Comparison of ENCODE assay signal across 9 mouse cellular contexts in genomic region chr2:77408972-77409371, GRCm38 (mm10).
DNase-seq lines count a peak whose midpoint lies in the region; ATAC-seq and TF ChIP-seq lines count a peak whose summit lies in the region.
"Had no signal": no experiment of that assay in that cellular context is flagged by ENCODE, and none has a peak within 500 bp of the region (broad histone marks: within the 10 kb centered on the region; RNA-seq: fewer than 3 reads in every experiment).

No protein-coding gene starts in this region.

- H3K27me3 ChIP-seq in forebrain, postnatal 0 days (ENCODE audit: insufficient read depth, low read length): no peaks in the 10 kb centered on the region
- H3K27me3 ChIP-seq in forebrain, embryonic 13.5 days: no peaks in the 10 kb centered on the region
- no peaks in the 10 kb centered on the region for H3K27me3 ChIP-seq in kidney, embryonic 16.5 days (ENCODE audit: insufficient read depth, low read length)
- no peaks in the 10 kb centered on the region for H3K27me3 ChIP-seq in ES-Bruce4 (ENCODE audit: control insufficient read depth, insufficient read depth, low read length, poor library complexity, severe bottlenecking)
- no peaks in the 10 kb centered on the region for H3K27me3 ChIP-seq in neural tube, embryonic 15.5 days (replicated peaks)
- H3K27me3 ChIP-seq: liver, embryonic 13.5 days had no signal

- no peak for TF ChIP-seq EP300 in ES-Bruce4 (IDR thresholded peaks at IDR 0.05; ENCODE audit: insufficient read depth, low read depth, low read length)

- H3K9me3 ChIP-seq in forebrain, postnatal 0 days (ENCODE audit: low read length): no peaks in the 10 kb centered on the region
- H3K9me3 ChIP-seq in forebrain, embryonic 13.5 days (replicated peaks): no peaks in the 10 kb centered on the region
- H3K9me3 ChIP-seq in kidney, embryonic 16.5 days (ENCODE audit: low read length): no peaks in the 10 kb centered on the region
- 0 out of 2 replicates have a peak, but pooled peaks cover 3% of the 10 kb centered on the region for H3K9me3 ChIP-seq in ES-Bruce4 (replicated peaks; ENCODE audit: control insufficient read depth, insufficient read depth, low read length, poor library complexity, severe bottlenecking)
- H3K9me3 ChIP-seq in neural tube, embryonic 15.5 days (replicated peaks): no peaks in the 10 kb centered on the region
- H3K9me3 ChIP-seq: liver, embryonic 13.5 days had no signal

- ATAC-seq in forebrain, postnatal 0 days: no peak
- no peak for ATAC-seq in forebrain, embryonic 13.5 days
- no peak for ATAC-seq in kidney, embryonic 16.5 days (ENCODE audit: low FRiP score, low TSS enrichment)
- no peak for ATAC-seq in neural tube, embryonic 15.5 days (ENCODE audit: low FRiP score)

- 68% methylated on average over 7 of the region's 7 CpGs for WGBS in forebrain, postnatal 0 days
- WGBS in forebrain, embryonic 13.5 days: 68% methylated on average over 7 of the region's 7 CpGs
- 69% methylated on average over 7 of the region's 7 CpGs for WGBS in kidney, embryonic 16.5 days
- 67% methylated on average over 7 of the region's 7 CpGs for WGBS in neural tube, embryonic 15.5 days

- peak; percentile 43 for TF ChIP-seq CTCF in forebrain, postnatal 0 days (IDR thresholded peaks at IDR 0.05; ENCODE audit: low read depth)
- peak; percentile 28 for TF ChIP-seq CTCF in ES-Bruce4 (IDR thresholded peaks at IDR 0.05; ENCODE audit: low read depth, low read length)

- TF ChIP-seq POLR2A in ES-Bruce4 (IDR thresholded peaks at IDR 0.05; ENCODE audit: insufficient read depth, low read length): no peak

- H3K4me1 ChIP-seq in forebrain, postnatal 0 days (ENCODE audit: insufficient read depth): no peaks in the 10 kb centered on the region
- H3K4me1 ChIP-seq in forebrain, embryonic 13.5 days: no peaks in the 10 kb centered on the region
- no peaks in the 10 kb centered on the region for H3K4me1 ChIP-seq in kidney, embryonic 16.5 days (ENCODE audit: insufficient read depth, low read length)
- peaks cover 2% of the 10 kb centered on the region for H3K4me1 ChIP-seq in ES-Bruce4 (ENCODE audit: control insufficient read depth, insufficient read depth, low read length)
- H3K4me1 ChIP-seq in neural tube, embryonic 15.5 days: 0 out of 2 replicates have a peak, but pooled peaks cover 3% of the 10 kb centered on the region
- H3K4me1 ChIP-seq: liver, embryonic 13.5 days had no signal

- H3K9ac ChIP-seq in forebrain, postnatal 0 days: no peak overlapping the region
- H3K9ac ChIP-seq in forebrain, embryonic 13.5 days: no peak overlapping the region
- no peak overlapping the region for H3K9ac ChIP-seq in kidney, embryonic 16.5 days (replicated peaks; ENCODE audit: low read length)
- no peak overlapping the region for H3K9ac ChIP-seq in ES-Bruce4 (ENCODE audit: low read depth, poor library complexity, severe bottlenecking)
- no peak overlapping the region for H3K9ac ChIP-seq in neural tube, embryonic 15.5 days (replicated peaks)
- H3K9ac ChIP-seq: liver, embryonic 13.5 days had no signal

- no peak overlapping the region for H3K27ac ChIP-seq in forebrain, postnatal 0 days (ENCODE audit: low read depth, low read length)
- H3K27ac ChIP-seq in forebrain, embryonic 13.5 days: no peak overlapping the region
- H3K27ac ChIP-seq in kidney, embryonic 16.5 days (ENCODE audit: low read length): no peak overlapping the region
- H3K27ac ChIP-seq in ES-Bruce4 (ENCODE audit: insufficient read depth, low read length): no peak overlapping the region
- no peak overlapping the region for H3K27ac ChIP-seq in neural tube, embryonic 15.5 days (replicated peaks)
- H3K27ac ChIP-seq: liver, embryonic 13.5 days had no signal

- no peak overlapping the region for H3K4me2 ChIP-seq in forebrain, postnatal 0 days (ENCODE audit: low read depth)
- H3K4me2 ChIP-seq in forebrain, embryonic 13.5 days: no peak overlapping the region
- H3K4me2 ChIP-seq in kidney, embryonic 16.5 days (replicated peaks; ENCODE audit: low read depth, low read length): no peak overlapping the region
- no peak overlapping the region for H3K4me2 ChIP-seq in neural tube, embryonic 15.5 days
- H3K4me2 ChIP-seq: liver, embryonic 13.5 days had no signal

- peaks cover 3% of the 10 kb centered on the region; the same call in 1 of the 2 replicates for H3K36me3 ChIP-seq in forebrain, postnatal 0 days (ENCODE audit: insufficient read depth)
- H3K36me3 ChIP-seq in forebrain, embryonic 13.5 days (ENCODE audit: poor library complexity, severe bottlenecking): no peaks in the 10 kb centered on the region
- H3K36me3 ChIP-seq in kidney, embryonic 16.5 days (ENCODE audit: insufficient read depth, low read length): no peaks in the 10 kb centered on the region
- H3K36me3 ChIP-seq in ES-Bruce4 (ENCODE audit: control insufficient read depth, insufficient read depth, low read length, poor library complexity, severe bottlenecking): no peaks in the 10 kb centered on the region
- no peaks in the 10 kb centered on the region for H3K36me3 ChIP-seq in neural tube, embryonic 15.5 days
- H3K36me3 ChIP-seq: liver, embryonic 13.5 days had no signal

- peak; percentile 41 for DNase-seq in forebrain, postnatal 0 days
- DNase-seq in kidney, postnatal 14 days: peak; percentile 12
- DNase-seq in adipocyte (ENCODE audit: low spot score): peak; percentile 64
- no peak for DNase-seq in B cell, adult 2 months
- DNase-seq: liver, embryonic 13.5 days had no signal

- no peak overlapping the region for H3K4me3 ChIP-seq in forebrain, postnatal 0 days (ENCODE audit: low read depth, low read length)
- no peak overlapping the region for H3K4me3 ChIP-seq in forebrain, embryonic 13.5 days
- H3K4me3 ChIP-seq in kidney, embryonic 16.5 days (ENCODE audit: low read length): no peak overlapping the region
- no peak overlapping the region for H3K4me3 ChIP-seq in ES-Bruce4 (ENCODE audit: low read depth, low read length)
- no peak overlapping the region for H3K4me3 ChIP-seq in neural tube, embryonic 15.5 days (replicated peaks)
- H3K4me3 ChIP-seq: liver, embryonic 13.5 days had no signal

Comparison
In these comparisons a context has a peak if more than half of its experiments do, and no peak if none do; other contexts are left out.
1. DNase-seq: peak in forebrain, postnatal 0 days (single experiment), kidney, postnatal 14 days (single experiment) and adipocyte (single experiment); none in B cell, adult 2 months (0 of 2).